Mouse (Mus musculus) hindbrain, embryonic 10.5 days (tissue): ENCODE measurements at regions not wholly inside any gene's neighbourhood (a gene's known extent, or its start where the extent isn't known, plus 50 kb on each side); places are given as distances from the start of the nearest gene placed in this dataset.

ENCODE experiments used
- DNase-seq: peaks from one replicate; pipeline ENCODE4 v3.0.0-alpha.2; 2017; ENCODE audit warnings: low spot score
- H3K27ac ChIP-seq: fragments of 300-500 bp; sonication (generic); 2 replicates; pipeline ENCODE4 v1.5.1; 2016; ENCODE audit warnings: mild to moderate bottlenecking, moderate library complexity
- H3K27me3 ChIP-seq: fragments of 300-500 bp; sonication (generic); 2 replicates; pipeline ENCODE4 v1.6.1; 2016; ENCODE audit warnings: mild to moderate bottlenecking; ENCODE audit not compliant: poor library complexity, insufficient read depth, severe bottlenecking
- H3K36me3 ChIP-seq: fragments of 300-500 bp; sonication (generic); 2 replicates; pipeline ENCODE4 v1.6.1; 2016; ENCODE audit warnings: mild to moderate bottlenecking, moderate library complexity
- H3K4me1 ChIP-seq: fragments of 300-500 bp; sonication (generic); replicated peaks from 2 replicates; pipeline ENCODE4 v1.6.1; 2016; ENCODE audit warnings: mild to moderate bottlenecking
- H3K4me3 ChIP-seq: fragments of 300-500 bp; sonication (generic); 2 replicates; pipeline ENCODE4 v1.5.1; 2016; ENCODE audit warnings: mild to moderate bottlenecking, moderate library complexity
- H3K9me3 ChIP-seq: fragments of 300-500 bp; sonication (generic); 2 replicates; pipeline ENCODE4 v1.6.1; 2016; ENCODE audit warnings: mild to moderate bottlenecking, moderate library complexity
- WGBS: fragments of 180-500 bp; shearing (Covaris S2); methylation state at CpG from one replicate; pipeline ENCODE4 v1.1.7; 2016; 5-methylcytosine and 5-hydroxymethylcytosine counted together

- H3K4me1 ChIP-seq, result no peaks in the 10 kb centered on the region
- H3K9me3 ChIP-seq, result no peaks in the 10 kb centered on the region
- H3K27me3 ChIP-seq, result peaks cover 48% of the 10 kb centered on the region
- 74% methylated on average over 5 of the region's 5 CpGs for WGBS
- H3K4me3 ChIP-seq, result no peak overlapping the region
- no peaks in the 10 kb centered on the region for H3K36me3 ChIP-seq
- H3K27ac ChIP-seq, result no peak overlapping the region
- no peak for DNase-seq
These were observed 76.4 kb upstream of the Rybp start for GRCm38 (mm10) chr6:100363683-100364082.

GRCm38 (mm10) chr6:100356617-100357399, 69.5 kb upstream of the Rybp start:
- no peaks in the 10 kb centered on the region for H3K4me1 ChIP-seq
- H3K27ac ChIP-seq, result no peak overlapping the region
- H3K4me3 ChIP-seq, result no peak overlapping the region
- no peaks in the 10 kb centered on the region for H3K36me3 ChIP-seq
- WGBS, result 88% methylated on average over 11 of the region's 11 CpGs
- no peak for DNase-seq
- peaks cover 24% of the 10 kb centered on the region for H3K27me3 ChIP-seq
- H3K9me3 ChIP-seq, result no peaks in the 10 kb centered on the region

DNA sequence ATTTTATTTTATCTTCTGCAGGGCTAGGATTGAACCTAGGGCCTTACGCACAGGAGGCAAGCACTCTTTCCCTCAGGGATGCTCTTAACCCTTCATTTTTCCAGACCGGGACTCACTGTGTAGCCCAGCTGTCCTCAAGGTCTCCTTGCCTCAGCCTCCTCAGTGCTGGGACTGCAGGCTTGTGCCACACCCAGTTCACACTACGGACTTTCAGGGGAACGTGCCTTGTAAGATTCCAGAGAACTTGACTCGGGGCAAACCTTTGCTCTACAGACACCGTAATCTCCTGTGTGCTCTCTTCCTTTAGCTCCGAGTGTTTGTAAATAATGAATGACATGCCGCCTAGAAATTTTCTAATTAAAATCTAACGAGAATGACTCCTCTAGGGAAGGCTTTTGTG, 68.6 kb upstream of the Rybp start:
- Histone ChIP-seq H3K4me1 (no peaks in the 10 kb centered on the region), H3K27me3 (peaks cover 24% of the 10 kb centered on the region), H3K36me3 (no peaks in the 10 kb centered on the region), H3K9me3 (no peaks in the 10 kb centered on the region), H3K27ac (no peak overlapping the region), H3K4me3 (no peak overlapping the region)
- WGBS, result 84% methylated on average over 9 of the region's 9 CpGs
- no peak for DNase-seq

- DNase-seq, result no peak
- Histone ChIP-seq H3K27ac (no peak overlapping the region), H3K27me3 (peaks cover 44% of the 10 kb centered on the region), H3K36me3 (no peaks in the 10 kb centered on the region), H3K9me3 (no peaks in the 10 kb centered on the region), H3K4me1 (no peaks in the 10 kb centered on the region), H3K4me3 (no peak overlapping the region)
- 86% methylated on average over 7 of the region's 7 CpGs for WGBS
These were observed 60.2 kb upstream of the Rybp start for GRCm38 (mm10) chr6:100347481-100347880.

GRCm38 (mm10) chr6:100345073-100345472, 57.8 kb upstream of the Rybp start:
- WGBS, result 82% methylated on average over 3 of the region's 3 CpGs
- peaks cover 60% of the 10 kb centered on the region for H3K27me3 ChIP-seq
- H3K27ac ChIP-seq, result no peak overlapping the region

GRCm38 (mm10) chr6:100341305-100342290, 54.3 kb upstream of the Rybp start:
- no peak overlapping the region for H3K4me3 ChIP-seq
- H3K27me3 ChIP-seq, result peaks cover 82% of the 10 kb centered on the region
- DNase-seq, result no peak
- no peaks in the 10 kb centered on the region for H3K9me3 ChIP-seq
- no peak overlapping the region for H3K27ac ChIP-seq
- H3K4me1 ChIP-seq, result peaks cover 6% of the 10 kb centered on the region
- H3K36me3 ChIP-seq, result no peaks in the 10 kb centered on the region
- WGBS, result 66% methylated on average over 13 of the region's 13 CpGs

More at GRCm38 (mm10) chr6:100345073-100345472, 57.8 kb upstream of the Rybp start:
- Histone ChIP-seq H3K4me1 (no peaks in the 10 kb centered on the region), H3K4me3 (no peak overlapping the region), H3K36me3 (no peaks in the 10 kb centered on the region), H3K9me3 (no peaks in the 10 kb centered on the region)
- no peak for DNase-seq

DNA sequence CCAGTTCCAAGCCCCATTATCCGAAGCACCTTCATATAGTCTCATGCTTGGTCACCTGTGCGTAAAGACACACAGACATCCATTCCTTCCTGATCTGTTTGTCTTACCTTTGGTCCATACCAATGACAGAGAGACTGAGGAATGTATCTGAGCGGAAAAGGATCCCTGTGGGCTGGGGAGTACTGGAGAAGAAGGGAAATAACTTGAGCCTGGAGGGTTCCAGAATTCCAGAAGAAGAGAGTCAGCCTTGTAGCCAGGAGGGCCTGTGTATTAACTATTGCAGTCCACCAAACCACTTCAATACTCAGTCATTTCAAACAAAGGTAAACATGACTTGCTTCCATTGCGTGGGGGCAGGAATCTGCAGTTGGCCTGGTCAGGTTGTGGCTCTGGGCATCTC, 51.0 kb upstream of the Rybp start:
- Histone ChIP-seq H3K27ac (no peak overlapping the region), H3K4me3 (no peak overlapping the region), H3K36me3 (no peaks in the 10 kb centered on the region), H3K9me3 (no peaks in the 10 kb centered on the region), H3K4me1 (peaks cover 29% of the 10 kb centered on the region), H3K27me3 (peaks cover 78% of the 10 kb centered on the region)
- 91% methylated on average over 4 of the region's 4 CpGs for WGBS
- no peak for DNase-seq
